Mouse (Mus musculus): ENCODE measurements at regions not wholly inside any gene's neighbourhood (a gene's known extent, or its start where the extent isn't known, plus 50 kb on each side); places are given as distances from the start of the nearest gene placed in this dataset.

GRCm38 (mm10) chr2:105510816-105511215 lies 111.7 kb upstream of the Rcn1 start:
- TF ChIP-seq CTCF (IDR thresholded peaks at IDR 0.05; ENCODE audit: borderline replicate concordance, insufficient read depth, low read length), result no peak
- no peak for TF ChIP-seq POLR2A (IDR thresholded peaks at IDR 0.05; ENCODE audit: low read depth, low read length)

All from embryonic fibroblast, embryonic 13.5 days (primary cell).